In the genomic region with DNA sequence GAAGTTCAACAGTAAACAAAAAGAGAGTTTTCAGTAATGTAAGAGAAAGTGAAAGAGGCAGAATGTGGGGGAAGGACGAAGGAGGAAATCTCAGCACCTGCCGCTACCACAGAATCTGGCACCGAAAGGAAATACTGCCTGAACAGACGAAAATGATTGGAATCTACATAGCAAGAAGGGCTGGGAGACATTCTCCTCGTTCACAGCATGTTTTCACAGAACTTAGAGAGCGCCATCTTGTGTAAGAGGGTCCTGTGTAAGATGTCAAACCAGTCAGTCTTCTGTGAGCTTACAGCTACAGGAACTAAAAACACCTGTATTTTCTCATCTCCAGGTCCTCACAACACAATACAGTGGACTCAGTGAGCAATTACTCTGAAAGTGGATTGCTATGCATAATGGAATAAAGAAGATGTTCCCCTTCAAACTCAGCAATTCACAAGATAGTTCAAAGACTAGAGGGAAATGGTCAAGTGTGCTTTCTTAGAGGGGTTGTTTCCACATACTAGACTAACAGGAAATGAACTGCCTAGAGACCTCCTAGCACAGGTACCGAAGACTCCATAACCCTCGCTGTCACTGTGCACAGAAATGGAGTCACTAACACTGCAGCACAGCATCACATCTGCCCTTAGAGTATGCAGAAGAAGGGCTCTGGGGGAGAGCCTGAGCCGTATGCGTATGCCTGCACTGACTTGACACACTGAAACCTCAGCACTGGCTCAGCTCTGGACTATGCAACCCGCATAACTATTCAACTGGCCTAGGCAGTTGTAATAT, we compare ENCODE assay signal across 9 mouse cellular contexts. TPM values are rescaled to one million over a fixed set of nuclear protein-coding genes. Genes with fewer than 3 reads are reported as not detected.
DNase-seq lines count a peak whose midpoint lies in the region; ATAC-seq and TF ChIP-seq lines count a peak whose summit lies in the region.
"Had no signal": no experiment of that assay in that cellular context is flagged by ENCODE, and none has a peak within 500 bp of the region (broad histone marks: within the 10 kb centered on the region; RNA-seq: fewer than 3 reads in every experiment).

No protein-coding gene starts in this region.

- 48% methylated on average over 11 of the region's 11 CpGs for WGBS in heart, embryonic 14.5 days
- 23% methylated on average over 11 of the region's 11 CpGs for WGBS in spleen, adult 2 months

- no peak for ATAC-seq in heart, embryonic 14.5 days (ENCODE audit: insufficient number of reproducible peaks, insufficient read depth, low FRiP score, low read depth)
- peak; percentile 76 for ATAC-seq in inflammation-experienced regulatory T-cells, adult 6 months

- no peaks in the 10 kb centered on the region for H3K9me3 ChIP-seq in heart, embryonic 14.5 days (ENCODE audit: control insufficient read depth, low read length)

- H3K4me2 ChIP-seq in heart, embryonic 14.5 days (ENCODE audit: low read length): peak overlapping the region; percentile 45; the same call in 1 of the 2 replicates

- no peak for TF ChIP-seq POLR2A in spleen, adult 2 months (IDR thresholded peaks at IDR 0.05; ENCODE audit: low read depth, low read length)

- TF ChIP-seq CTCF in spleen, adult 2 months (IDR thresholded peaks at IDR 0.05; ENCODE audit: extremely low read depth, insufficient read depth, insufficient read length, insufficient replicate concordance): no peak

- no peak for DNase-seq in heart, postnatal 4 days
- no peak for DNase-seq in spleen, adult 2 months (ENCODE audit: low read depth in 1 of 2, low spot score in 2 of 2)
- DNase-seq in spleen, postnatal 4 days (ENCODE audit: low spot score in 2 of 2): no peak
- peak; percentile 36 for DNase-seq in thymus, postnatal 25 days
- no peak for DNase-seq in left cerebral cortex, postnatal 25 days (ENCODE audit: low spot score in 2 of 2)
- no peak for DNase-seq in urinary bladder, adult 18-20 months (ENCODE audit: low spot score in 2 of 2)
- DNase-seq: heart, postnatal 36 days had no signal

- intact Hi-C loops in left cerebral cortex, postnatal 25 days (cut with DNase I): no loop called here

- peaks cover 0 to 6% of the 10 kb centered on the region in 2 experiments; a peak in 1 of 4 replicates for H3K4me1 ChIP-seq in heart, embryonic 14.5 days (ENCODE audit: control insufficient read depth in 2 of 2, insufficient read depth in 2 of 2, low read length in 2 of 2)
- peaks cover 10% of the 10 kb centered on the region; the same call in 1 of the 2 replicates for H3K4me1 ChIP-seq in spleen, adult 2 months (ENCODE audit: control insufficient read depth, insufficient read depth, insufficient read length)

- no peaks in the 10 kb centered on the region for H3K36me3 ChIP-seq in heart, embryonic 14.5 days (ENCODE audit: control insufficient read depth, insufficient read depth, low read length)
- no peaks in the 10 kb centered on the region for H3K36me3 ChIP-seq in spleen, adult 2 months (ENCODE audit: control insufficient read depth, insufficient read depth, low read length)

- no peak overlapping the region for H3K27ac ChIP-seq in heart, embryonic 14.5 days (replicated peaks in 1 of 2; ENCODE audit: control insufficient read depth in 1 of 2, insufficient read depth in 1 of 2, low read depth in 2 of 2, low read length in 2 of 2)
- peak overlapping the region; percentile 65 for H3K27ac ChIP-seq in spleen, adult 2 months (ENCODE audit: insufficient read depth, low read length)

- H3K9ac ChIP-seq in heart, embryonic 14.5 days (ENCODE audit: low read length): 0 out of 2 replicates have a peak overlapping the region, but pooled peaks have one; percentile 34

- no peaks in the 10 kb centered on the region for H3K27me3 ChIP-seq in heart, embryonic 14.5 days (ENCODE audit: control insufficient read depth, insufficient read depth, low read length)
- no peaks in the 10 kb centered on the region for H3K27me3 ChIP-seq in spleen, adult 2 months (ENCODE audit: control insufficient read depth, insufficient read depth, low read length)

- peak overlapping the region in 1 of 2 experiments; percentile 20; a peak in 1 of 4 replicates for H3K4me3 ChIP-seq in heart, embryonic 14.5 days (ENCODE audit: control insufficient read depth in 1 of 2, insufficient read depth in 1 of 2, low read depth in 1 of 2, low read length in 2 of 2)
- peak overlapping the region; percentile 49 for H3K4me3 ChIP-seq in spleen, adult 2 months (ENCODE audit: extremely low read depth, insufficient read depth, insufficient read length)

RNA-seq across cellular contexts. Expression of a gene that starts 7.3 kb away (rescaled TPM):
- 10.7 and 11.3 TPM in 2 replicates for polyA plus RNA-seq in heart, embryonic 14.5 days (2014; fragmentation: Nextera tagmentation; extraction: Ambion mirVana)
- total RNA-seq in heart, postnatal 4 days (2021): 10 to 100 TPM; 24.6 to 27.1 TPM
- polyA plus RNA-seq in spleen, adult 2 months (2012; rRNA removed): 2.3 and 2.9 TPM in 2 replicates
- polyA plus RNA-seq in inflammation-experienced regulatory T-cells, adult 6 months (2017; shearing (Covaris generic)): 10 to 100 TPM; 29.2 to 58.1 (median 53.5) TPM
- total RNA-seq in left cerebral cortex, postnatal 25 days (2021): 10 to 100 TPM; 72.3 to 80.2 TPM
